Mouse (Mus musculus) embryonic stem cell, embryonic (primary cell): Measurements from ENCODE around the gene Reps2.

Experiments
- CTCF ChIA-PET, 4 experiments: fragments of 300-600 bp in 2 of 4; fragments of 350-600 bp in 2 of 4; sonication (Branson Sonifier 250); formaldehyde crosslinking; loops; one replicate each; lab custom pipeline; 2022; ENCODE audit warnings: inconsistent platforms in 2 of 4; lab: Charles Lee
- POLR2A ChIA-PET, 4 experiments: fragments of 300-600 bp in 2 of 4; fragments of 350-600 bp in 2 of 4; sonication (Branson Sonifier 250); formaldehyde crosslinking; loops; one replicate each; lab custom pipeline; 2022; ENCODE audit warnings: antibody characterized with exemption in 4 of 4, inconsistent platforms in 1 of 4; lab: Charles Lee

Reps2 gene

DNA sequence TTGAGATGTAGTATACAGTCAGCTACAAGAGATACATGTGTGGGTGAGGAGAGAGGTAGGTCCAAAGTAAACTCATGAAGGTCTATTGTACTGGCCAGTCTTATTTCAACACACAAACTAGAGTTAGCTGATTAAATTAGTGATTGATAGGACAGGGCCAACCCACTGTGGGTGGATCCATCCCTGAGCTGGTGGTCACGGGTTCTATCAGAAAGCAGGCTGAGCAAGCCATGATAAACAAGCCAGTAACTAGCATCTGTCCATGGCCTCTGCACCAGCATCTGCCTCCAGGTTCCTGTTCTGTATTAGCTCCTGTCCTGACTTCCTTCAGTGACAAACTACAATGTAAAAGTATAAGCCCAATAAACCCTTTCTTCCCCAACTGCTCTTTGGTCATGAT, 200.1 kb downstream of the Reps2 start:
- ChIA-PET CTCF (no interaction called here), POLR2A (no interaction called here)

DNA sequence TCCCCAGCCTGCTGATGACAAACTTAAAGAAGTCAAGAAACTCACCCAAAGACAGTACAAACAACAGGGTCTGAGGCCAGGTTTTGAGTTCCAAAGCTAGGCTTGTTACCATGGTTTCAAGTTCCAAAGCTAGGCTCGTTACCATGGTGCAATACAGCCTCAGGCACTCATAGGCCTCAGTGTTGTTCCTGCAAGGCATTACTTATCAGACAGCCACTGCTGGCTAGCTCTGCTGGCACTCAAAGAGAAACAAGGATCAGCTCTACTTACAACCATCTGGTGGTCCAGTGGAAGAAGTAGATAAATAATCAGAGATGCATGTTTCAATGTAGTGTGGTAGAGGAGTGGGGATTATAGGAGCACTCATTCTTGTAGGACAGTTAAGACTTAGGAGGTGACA, 200.5 kb downstream of the Reps2 start:
- ChIA-PET CTCF (no interaction called here), POLR2A (no interaction called here)

DNA sequence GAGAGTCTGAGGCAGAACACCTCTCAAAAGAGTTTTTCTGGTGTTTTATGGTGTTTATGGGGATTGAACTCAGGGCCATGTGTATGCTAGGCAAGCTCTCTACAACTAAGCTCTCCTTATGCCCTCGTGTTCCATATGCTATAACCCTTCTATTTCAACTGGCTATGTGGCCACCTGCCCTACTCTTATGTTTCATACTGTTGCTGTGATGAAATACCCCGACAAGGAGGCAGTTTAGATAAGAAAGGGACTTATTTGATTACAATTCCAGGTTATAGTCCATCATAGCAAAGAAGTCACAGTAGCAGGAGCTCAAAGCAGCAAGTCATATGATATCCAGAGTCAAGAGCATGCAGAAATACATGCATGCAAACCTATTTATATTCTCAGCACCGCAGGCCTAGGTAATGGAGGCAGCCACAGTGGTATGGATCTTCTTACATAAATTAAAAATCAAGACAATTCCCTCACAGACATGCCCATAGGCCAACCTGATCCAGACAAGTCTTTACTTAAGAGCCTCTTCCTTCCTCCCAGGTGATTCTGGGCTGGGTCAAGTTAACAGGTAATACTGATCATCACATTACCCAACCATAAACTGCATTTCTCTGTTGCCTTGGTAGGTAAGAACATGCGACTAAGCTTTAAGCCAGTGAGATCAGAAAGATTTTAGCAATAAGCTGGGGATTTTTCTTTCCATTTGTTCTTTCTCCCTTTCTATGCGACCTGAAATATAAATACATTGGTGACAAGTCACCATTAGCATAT, 210.5 kb downstream of the Reps2 start:
- ChIA-PET POLR2A (no interaction called here), CTCF (no interaction called here)

- ChIA-PET POLR2A (no interaction called here), CTCF (no interaction called here)
Observed at GRCm38 (mm10) chrX:162427698-162428097, 215.8 kb downstream of the Reps2 start.

DNA sequence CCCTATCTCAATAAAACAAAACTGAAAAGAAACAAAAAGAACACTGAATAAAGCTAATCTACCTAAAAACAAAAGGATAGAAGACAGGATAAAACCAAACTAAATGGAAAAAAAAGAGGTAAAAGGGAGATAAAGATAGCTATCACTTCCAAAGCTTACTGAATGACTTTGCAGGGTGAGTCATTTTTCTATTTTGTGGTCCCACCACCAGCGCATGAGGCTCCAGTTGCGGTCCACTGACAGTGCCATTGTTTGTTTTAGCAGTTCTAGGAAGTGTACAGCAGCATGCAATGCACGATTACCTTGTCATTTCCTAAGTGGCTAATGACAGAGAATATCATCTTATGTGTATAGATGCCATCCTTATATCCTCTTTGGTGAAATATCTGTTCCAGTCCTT, 224.0 kb downstream of the Reps2 start:
- POLR2A ChIA-PET, result no interaction called here

DNA sequence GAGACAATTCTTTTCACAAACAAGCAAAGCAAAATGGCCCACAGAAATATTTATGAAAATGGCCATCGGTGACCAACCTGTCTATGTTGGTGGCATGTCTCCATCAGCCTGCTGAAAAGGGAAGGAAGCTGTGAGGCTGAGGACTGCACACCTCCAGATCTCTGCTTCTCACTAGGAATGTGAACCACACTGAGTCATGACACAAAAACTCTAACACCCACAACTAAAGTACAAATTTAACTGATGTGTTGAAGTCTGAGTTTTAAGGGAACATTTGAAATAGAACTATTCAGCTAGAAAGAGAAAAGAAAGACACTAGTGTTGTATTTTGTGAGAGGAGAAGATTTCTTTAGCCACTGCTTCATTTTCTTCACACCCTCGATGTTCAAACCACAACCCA, 230.3 kb downstream of the Reps2 start:
- POLR2A ChIA-PET, result no interaction called here
- CTCF ChIA-PET, result no interaction called here

More for the DNA sequence above, 224.0 kb downstream of the Reps2 start:
- CTCF ChIA-PET, result no interaction called here

DNA sequence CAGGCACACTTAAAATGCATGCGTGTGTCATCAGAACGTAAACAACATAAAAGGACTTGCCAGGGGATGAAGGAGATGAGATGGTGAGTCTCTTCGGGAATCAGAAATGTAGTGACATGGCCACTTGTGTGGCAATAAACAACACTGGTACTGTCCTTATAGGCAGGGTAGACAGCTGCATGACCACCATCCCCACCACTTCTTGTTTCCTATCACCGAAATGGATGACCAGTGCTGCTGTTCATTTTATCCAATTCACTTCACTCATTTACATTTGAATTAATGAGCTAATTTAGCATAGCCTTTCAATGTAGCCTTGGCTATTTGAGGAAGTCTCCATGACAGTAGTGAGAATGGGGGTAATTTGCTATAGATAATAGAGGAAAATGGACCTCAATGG, 236.2 kb downstream of the Reps2 start:
- ChIA-PET POLR2A (no interaction called here), CTCF (no interaction called here)

- CTCF ChIA-PET, result no interaction called here
- POLR2A ChIA-PET, result no interaction called here
Observed at GRCm38 (mm10) chrX:162402487-162402886, 241.0 kb downstream of the Reps2 start.

GRCm38 (mm10) chrX:162380730-162381129, 262.7 kb downstream of the Reps2 start:
- CTCF ChIA-PET, result no interaction called here
- POLR2A ChIA-PET, result no interaction called here

DNA sequence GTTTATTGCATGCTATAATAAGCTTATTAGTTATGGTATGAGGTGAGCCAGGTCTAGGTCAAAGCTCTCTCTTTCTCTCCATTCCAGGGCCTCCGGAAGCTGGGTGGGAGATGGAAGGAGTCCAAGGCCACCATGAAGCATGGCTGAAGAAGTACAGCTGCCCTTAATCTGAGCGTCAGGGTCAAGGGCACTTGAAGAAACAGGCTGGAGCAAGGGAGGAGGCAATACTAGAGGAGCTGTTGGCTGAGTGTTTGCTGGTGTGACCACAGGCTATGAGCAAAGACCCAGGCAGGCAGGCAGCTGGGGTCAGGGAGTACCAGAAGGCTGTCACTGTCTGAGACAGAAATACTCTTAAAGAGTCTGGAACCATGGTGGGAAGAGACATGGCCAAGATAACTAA, 280.2 kb downstream of the Reps2 start:
- POLR2A ChIA-PET, result no interaction called here
- CTCF ChIA-PET, result no interaction called here
